Mouse (Mus musculus) forebrain, embryonic 16.5 days (tissue): ENCODE results near the gene Atxn1. TPM values are rescaled to one million over a fixed set of nuclear protein-coding genes. Genes with fewer than 3 reads are reported as not detected.

Source experiments
- ATAC-seq: fragments of 200-750 bp; cut with Nextera tagmentation; 2 replicates; pipeline ENCODE4 v1.8.0; 2017; ENCODE audit warnings: mild to moderate bottlenecking, moderate library complexity
- H3K27ac ChIP-seq: fragments of 300-500 bp; sonication (generic); 2 replicates; pipeline ENCODE4 v1.5.1; 2014; ENCODE audit warnings: low read length, control low read depth
- H3K27me3 ChIP-seq: fragments of 300-500 bp; sonication (generic); replicated peaks from 2 replicates; pipeline ENCODE4 v1.6.1; 2014; ENCODE audit warnings: low read length; ENCODE audit not compliant: control insufficient read depth, insufficient read depth
- H3K36me3 ChIP-seq: fragments of 300-500 bp; sonication (generic); 2 replicates; pipeline ENCODE4 v1.6.1; 2014; ENCODE audit not compliant: control insufficient read depth, insufficient read depth
- H3K4me1 ChIP-seq: fragments of 300-500 bp; sonication (generic); replicated peaks from 2 replicates; pipeline ENCODE4 v1.6.1; 2014; ENCODE audit warnings: low read length; ENCODE audit not compliant: control insufficient read depth, insufficient read depth
- H3K4me2 ChIP-seq: fragments of 300-500 bp; sonication (generic); 2 replicates; pipeline ENCODE4 v1.6.1; 2014; ENCODE audit warnings: mild to moderate bottlenecking, low read length, control low read depth
- H3K4me3 ChIP-seq: fragments of 300-500 bp; sonication (generic); replicated peaks from 2 replicates; pipeline ENCODE4 v1.5.1; 2014; ENCODE audit warnings: mild to moderate bottlenecking, low read length, control low read depth
- H3K9ac ChIP-seq: fragments of 300-500 bp; sonication (generic); replicated peaks from 2 replicates; pipeline ENCODE4 v1.6.1; 2014; ENCODE audit warnings: low read depth, low read length, control low read depth
- H3K9me3 ChIP-seq: fragments of 300-500 bp; sonication (generic); 2 replicates; pipeline ENCODE4 v1.6.1; 2016; ENCODE audit warnings: low read length; ENCODE audit not compliant: control insufficient read depth
- WGBS: fragments of 180-500 bp; shearing (Covaris S2); extraction: QIAGEN DNeasy Blood & Tissue Kit; methylation state at CpG from one replicate; pipeline ENCODE4 v1.1.7; 2014; 5-methylcytosine and 5-hydroxymethylcytosine counted together
- polyA plus RNA-seq: library from polyadenylated mRNA; unstranded; fragments of >200 nt; fragmentation: Nextera tagmentation; extraction: Ambion mirVana; gene quantifications from 2 replicates; pipeline ENCODE4 v1.2.1, GENCODE M21; 2015

The Atxn1 gene
- polyA plus RNA-seq, 1 experiment from 2014 or later: 15.3 TPM

DNA sequence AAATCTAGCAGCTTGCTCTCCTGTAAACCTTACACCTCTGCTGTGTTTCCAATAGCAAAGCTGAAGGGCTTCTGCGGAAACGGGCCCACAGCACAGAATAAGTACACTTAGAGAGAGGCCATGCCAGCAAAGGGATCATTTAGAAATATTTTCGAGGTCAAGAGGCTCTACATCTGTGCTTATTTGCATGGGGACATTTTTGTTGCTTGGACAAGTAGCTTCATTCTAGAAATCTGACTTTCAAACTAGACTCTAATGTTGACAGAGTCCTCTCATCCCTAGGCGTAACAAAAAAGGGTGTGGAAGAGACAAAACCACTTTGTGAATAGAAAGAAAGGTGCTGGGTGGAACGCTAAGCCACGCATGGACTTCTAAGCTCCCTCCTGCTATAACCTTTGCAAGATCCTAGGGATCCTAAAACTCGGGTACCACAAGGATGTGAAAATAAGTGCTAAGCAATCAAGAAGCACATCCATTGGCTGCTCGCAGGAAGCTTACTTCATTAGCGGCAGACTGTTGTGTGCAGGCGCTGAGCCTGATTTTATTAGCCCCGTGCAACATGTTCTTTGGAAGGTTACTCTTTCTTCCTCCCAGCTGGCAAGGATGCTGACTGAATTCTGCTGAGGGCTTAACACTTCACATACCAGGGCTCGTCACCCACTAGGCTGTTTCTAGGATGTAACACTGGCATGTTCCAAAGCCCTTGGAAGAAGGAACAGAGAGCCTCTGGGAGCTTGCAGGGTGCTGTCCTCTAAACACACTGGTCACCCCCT, 334.1 kb downstream of the Atxn1 start:
- Histone ChIP-seq H3K9ac (no peak overlapping the region), H3K4me2 (no peak overlapping the region), H3K9me3 (no peaks in the 10 kb centered on the region), H3K4me3 (no peak overlapping the region), H3K27ac (no peak overlapping the region), H3K4me1 (peaks cover 11% of the 10 kb centered on the region), H3K27me3 (no peaks in the 10 kb centered on the region), H3K36me3 (no peaks in the 10 kb centered on the region)
- 52% methylated on average over 12 of the region's 12 CpGs for WGBS
- peak; percentile 40; the same call in 1 of the 2 replicates for ATAC-seq

DNA sequence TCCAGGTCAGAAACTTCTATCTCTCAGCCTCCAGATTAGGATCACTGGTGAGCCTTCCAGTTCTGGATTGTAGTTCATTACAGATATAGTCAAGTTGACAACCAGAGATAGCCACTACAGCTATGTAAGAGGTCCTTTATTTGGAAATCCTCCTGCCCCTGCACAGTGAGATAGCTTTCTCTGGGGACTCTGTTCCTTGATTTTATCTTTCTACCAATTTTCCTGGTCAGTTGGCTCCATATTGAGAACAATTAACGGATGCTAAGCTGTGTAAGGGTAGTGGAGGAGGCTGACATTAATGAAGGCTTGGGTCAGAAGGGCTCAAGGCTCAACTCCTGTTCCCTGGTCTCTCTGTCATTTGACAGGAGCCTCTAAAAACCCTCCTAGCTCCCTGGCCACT, 335.1 kb downstream of the Atxn1 start:
- WGBS: 81% methylated on average over 1 of the region's 1 CpGs
- H3K9ac ChIP-seq: no peak overlapping the region
- no peaks in the 10 kb centered on the region for H3K36me3 ChIP-seq
- H3K4me2 ChIP-seq: no peak overlapping the region
- no peaks in the 10 kb centered on the region for H3K27me3 ChIP-seq
- no peak overlapping the region for H3K27ac ChIP-seq
- ATAC-seq: no peak
- peaks cover 11% of the 10 kb centered on the region for H3K4me1 ChIP-seq
- no peak overlapping the region for H3K4me3 ChIP-seq
- no peaks in the 10 kb centered on the region for H3K9me3 ChIP-seq

DNA sequence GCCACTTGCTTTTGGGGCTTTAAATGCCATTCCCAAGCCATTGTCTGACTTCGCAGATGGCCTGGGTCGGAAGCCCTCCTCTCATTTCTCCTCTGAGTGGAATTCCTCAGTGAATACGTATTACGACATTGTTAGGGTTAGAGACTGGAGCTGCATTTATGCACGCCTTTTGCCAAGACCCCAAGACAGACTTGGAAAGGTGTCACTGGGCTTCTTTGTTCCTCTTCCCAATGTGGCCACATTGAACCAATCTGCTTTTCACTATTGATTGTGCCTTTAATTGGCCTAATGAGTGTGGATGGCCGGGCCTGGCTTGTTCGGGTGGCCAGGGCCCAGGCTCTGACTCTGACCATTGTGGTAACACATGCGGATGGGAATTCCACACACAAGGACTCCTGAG, 336.5 kb downstream of the Atxn1 start:
- Histone ChIP-seq H3K27ac (no peak overlapping the region), H3K4me2 (no peak overlapping the region), H3K4me1 (peaks cover 11% of the 10 kb centered on the region), H3K27me3 (no peaks in the 10 kb centered on the region), H3K36me3 (no peaks in the 10 kb centered on the region), H3K4me3 (no peak overlapping the region), H3K9me3 (no peaks in the 10 kb centered on the region), H3K9ac (no peak overlapping the region)
- ATAC-seq: peak; percentile 54
- 28% methylated on average over 8 of the region's 8 CpGs for WGBS

DNA sequence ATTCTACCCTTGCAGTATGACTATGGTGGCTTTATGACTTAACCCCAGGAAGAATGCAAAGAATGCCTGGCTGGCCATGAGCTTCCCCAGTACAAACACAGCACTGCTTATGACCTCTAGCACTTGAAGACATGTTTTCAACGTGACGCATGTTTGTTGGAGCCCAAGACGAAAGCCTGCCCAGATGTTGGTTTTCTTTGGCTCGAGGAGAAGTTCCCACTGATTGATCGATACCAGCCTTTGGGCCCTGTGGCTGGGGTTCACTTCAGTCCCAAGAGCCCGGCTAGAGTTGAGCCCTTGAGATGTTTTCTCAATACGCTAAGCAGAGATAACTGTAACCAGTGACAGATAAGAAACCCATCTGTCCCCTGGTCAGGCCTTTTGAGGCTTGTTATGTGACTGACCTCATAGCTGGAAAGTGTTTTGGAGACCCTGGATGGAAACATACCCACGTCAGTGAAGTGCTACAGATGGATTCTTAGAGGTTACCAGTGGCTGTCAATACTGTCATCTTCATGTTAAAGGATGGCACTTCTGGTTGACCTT, 337.5 kb downstream of the Atxn1 start:
- Histone ChIP-seq H3K9ac (no peak overlapping the region), H3K4me3 (no peak overlapping the region), H3K36me3 (no peaks in the 10 kb centered on the region), H3K27ac (no peak overlapping the region), H3K27me3 (no peaks in the 10 kb centered on the region), H3K9me3 (no peaks in the 10 kb centered on the region), H3K4me2 (no peak overlapping the region), H3K4me1 (peaks cover 11% of the 10 kb centered on the region)
- no peak for ATAC-seq
- WGBS: 91% methylated on average over 8 of the region's 8 CpGs

DNA sequence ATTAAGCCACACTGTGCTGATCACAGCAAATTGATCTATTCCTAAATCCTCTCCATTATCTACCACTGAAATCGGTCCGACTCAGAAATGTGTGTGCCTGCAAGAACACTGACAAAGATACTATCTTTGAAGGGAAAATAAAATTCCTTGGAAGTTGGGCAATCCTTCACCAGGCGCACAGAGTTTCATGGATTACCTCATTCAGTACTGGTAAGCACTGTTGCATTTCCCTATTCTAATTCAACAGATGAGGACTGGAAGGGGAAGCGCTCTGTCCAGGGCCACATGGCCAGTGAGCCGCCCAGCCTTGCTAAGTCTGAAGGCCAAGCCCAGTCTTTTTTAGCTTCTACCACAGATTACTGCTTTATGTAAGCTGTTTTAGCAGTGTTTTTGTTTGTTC, 339.1 kb downstream of the Atxn1 start:
- no peaks in the 10 kb centered on the region for H3K27me3 ChIP-seq
- H3K4me1 ChIP-seq: peaks cover 4% of the 10 kb centered on the region
- WGBS: 96% methylated on average over 5 of the region's 5 CpGs
- no peak overlapping the region for H3K4me3 ChIP-seq
- no peaks in the 10 kb centered on the region for H3K36me3 ChIP-seq
- no peak overlapping the region for H3K9ac ChIP-seq
- ATAC-seq: no peak
- no peak overlapping the region for H3K27ac ChIP-seq
- H3K4me2 ChIP-seq: no peak overlapping the region
- H3K9me3 ChIP-seq: no peaks in the 10 kb centered on the region

DNA sequence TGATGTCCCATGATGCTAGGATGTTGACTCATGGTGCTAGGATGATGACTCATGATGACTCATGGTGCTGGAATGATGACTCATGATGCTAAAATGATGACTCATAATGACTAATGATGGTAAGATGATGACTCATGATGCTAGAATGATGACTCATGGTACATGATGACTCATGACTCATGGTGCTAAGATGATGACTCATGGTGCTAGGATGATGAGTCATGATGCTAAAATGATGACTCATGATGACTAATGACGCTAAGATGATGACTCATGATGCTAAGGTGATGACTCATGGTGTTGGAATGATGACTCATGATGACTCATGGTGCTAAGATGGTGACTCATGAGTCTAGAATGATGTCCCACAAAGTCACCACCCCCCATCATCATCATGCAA, 341.0 kb downstream of the Atxn1 start:
- WGBS: 86% methylated on average over 1 of the region's 1 CpGs
- H3K27ac ChIP-seq: no peak overlapping the region
- H3K4me2 ChIP-seq: no peak overlapping the region
- H3K4me1 ChIP-seq: peaks cover 4% of the 10 kb centered on the region
- no peak for ATAC-seq
- no peaks in the 10 kb centered on the region for H3K9me3 ChIP-seq
- no peak overlapping the region for H3K4me3 ChIP-seq
- H3K9ac ChIP-seq: no peak overlapping the region
- no peaks in the 10 kb centered on the region for H3K27me3 ChIP-seq
- no peaks in the 10 kb centered on the region for H3K36me3 ChIP-seq

DNA sequence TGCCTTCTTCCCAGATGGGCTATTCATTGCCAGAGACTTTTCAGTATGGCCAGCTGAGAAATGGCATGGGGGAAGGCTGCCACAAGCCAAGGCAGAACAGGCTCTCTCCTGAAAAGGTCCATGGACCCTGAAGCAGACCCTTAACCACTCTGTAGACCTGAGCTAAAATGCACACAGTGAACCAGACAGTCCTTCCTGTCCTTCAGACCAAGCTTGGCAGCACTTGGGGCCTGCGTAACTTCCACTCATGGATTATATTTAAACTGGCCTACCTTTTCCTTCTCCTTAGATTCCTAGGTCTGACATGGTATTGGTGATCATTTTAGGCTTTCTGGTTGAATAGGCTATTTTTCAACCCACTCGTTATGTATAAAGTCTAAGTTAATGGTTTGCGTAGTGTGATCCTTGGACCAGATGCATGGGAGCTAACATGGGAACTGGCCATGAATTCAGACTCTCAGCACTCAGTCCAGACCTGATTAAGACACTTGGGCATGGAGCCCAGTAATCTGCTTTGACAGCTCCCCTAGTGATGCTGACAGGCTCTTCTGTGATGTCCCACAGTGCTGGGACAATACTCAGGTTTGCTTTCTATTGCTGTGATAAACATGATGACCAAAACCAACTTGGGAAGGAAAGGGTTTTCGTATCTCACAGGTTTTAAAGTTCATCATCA, 341.8 kb downstream of the Atxn1 start:
- H3K4me1 ChIP-seq: no peaks in the 10 kb centered on the region
- H3K9me3 ChIP-seq: no peaks in the 10 kb centered on the region
- no peak overlapping the region for H3K4me2 ChIP-seq
- H3K36me3 ChIP-seq: no peaks in the 10 kb centered on the region
- no peaks in the 10 kb centered on the region for H3K27me3 ChIP-seq
- H3K9ac ChIP-seq: no peak overlapping the region
- 65% methylated on average over 4 of the region's 4 CpGs for WGBS
- H3K4me3 ChIP-seq: no peak overlapping the region
- ATAC-seq: no peak
- no peak overlapping the region for H3K27ac ChIP-seq

DNA sequence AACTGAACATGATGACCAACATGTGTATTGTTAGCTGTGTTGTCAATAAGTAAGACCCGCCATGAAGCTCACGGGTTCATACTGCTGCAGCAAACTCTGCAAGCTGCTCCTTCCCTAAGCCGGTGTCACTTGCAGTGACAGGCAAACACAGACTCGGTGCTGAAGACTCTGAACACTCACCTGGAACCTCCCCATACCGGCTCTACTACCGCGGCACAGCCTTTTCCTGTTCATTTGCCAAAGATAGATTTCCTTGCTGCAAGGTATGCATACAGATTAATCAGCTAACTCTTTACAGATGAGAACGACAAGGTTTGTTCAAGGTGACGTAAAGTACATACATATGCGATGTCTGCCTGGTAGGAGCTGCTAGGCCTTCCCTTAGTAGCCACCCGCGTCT, 344.1 kb downstream of the Atxn1 start:
- Histone ChIP-seq H3K4me3 (no peak overlapping the region), H3K4me2 (no peak overlapping the region; the same call in 1 of the 2 replicates), H3K4me1 (no peaks in the 10 kb centered on the region), H3K27ac (peak overlapping the region; percentile 24; the same call in 1 of the 2 replicates), H3K9ac (no peak overlapping the region), H3K27me3 (no peaks in the 10 kb centered on the region), H3K36me3 (no peaks in the 10 kb centered on the region), H3K9me3 (no peaks in the 10 kb centered on the region)
- ATAC-seq: peak; percentile 42; the same call in 1 of the 2 replicates
- WGBS: 76% methylated on average over 12 of the region's 12 CpGs

DNA sequence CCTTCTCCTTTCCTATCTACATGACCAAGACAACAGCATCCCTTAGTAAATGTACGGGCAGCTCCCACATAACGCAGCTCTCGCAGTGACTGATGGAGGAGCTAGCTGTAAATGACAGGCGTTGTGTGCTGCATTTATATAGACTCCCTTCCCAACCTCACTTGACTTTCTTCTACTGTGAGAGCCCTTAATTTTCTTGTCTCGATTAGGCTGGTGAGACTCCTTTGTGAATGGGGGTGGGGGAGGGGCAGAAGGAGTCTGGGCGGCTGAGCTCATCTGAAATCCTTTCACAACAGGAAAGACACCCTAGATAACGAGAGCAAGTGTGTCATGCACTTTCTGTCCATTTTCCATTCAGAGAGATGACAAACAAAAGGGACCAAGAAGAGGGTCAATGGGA, 344.5 kb downstream of the Atxn1 start:
- H3K27me3 ChIP-seq: no peaks in the 10 kb centered on the region
- no peak overlapping the region; the same call in 1 of the 2 replicates for H3K4me2 ChIP-seq
- no peaks in the 10 kb centered on the region for H3K36me3 ChIP-seq
- no peaks in the 10 kb centered on the region for H3K9me3 ChIP-seq
- peak overlapping the region; percentile 46 for H3K27ac ChIP-seq
- H3K9ac ChIP-seq: no peak overlapping the region
- no peak overlapping the region for H3K4me3 ChIP-seq
- H3K4me1 ChIP-seq: no peaks in the 10 kb centered on the region
- WGBS: 31% methylated on average over 7 of the region's 7 CpGs
- peak; percentile 83 for ATAC-seq
